Mouse (Mus musculus) spleen, adult 2 months (tissue): ENCODE results near the gene Lrp3.

Experiments
- CTCF ChIP-seq: fragments of 200-500 bp; IDR thresholded peaks from 2 replicates; pipeline ENCODE4 v1.5.1; 2011; ENCODE audit warnings: mild to moderate bottlenecking, inconsistent platforms; ENCODE audit not compliant: insufficient read depth, insufficient read length, insufficient replicate concordance; ENCODE audit errors: extremely low read depth
- POLR2A ChIP-seq: fragments of 200-500 bp; IDR thresholded peaks from 2 replicates; pipeline ENCODE4 v1.6.1; 2011; ENCODE audit warnings: low read depth, low read length, inconsistent platforms

DNA sequence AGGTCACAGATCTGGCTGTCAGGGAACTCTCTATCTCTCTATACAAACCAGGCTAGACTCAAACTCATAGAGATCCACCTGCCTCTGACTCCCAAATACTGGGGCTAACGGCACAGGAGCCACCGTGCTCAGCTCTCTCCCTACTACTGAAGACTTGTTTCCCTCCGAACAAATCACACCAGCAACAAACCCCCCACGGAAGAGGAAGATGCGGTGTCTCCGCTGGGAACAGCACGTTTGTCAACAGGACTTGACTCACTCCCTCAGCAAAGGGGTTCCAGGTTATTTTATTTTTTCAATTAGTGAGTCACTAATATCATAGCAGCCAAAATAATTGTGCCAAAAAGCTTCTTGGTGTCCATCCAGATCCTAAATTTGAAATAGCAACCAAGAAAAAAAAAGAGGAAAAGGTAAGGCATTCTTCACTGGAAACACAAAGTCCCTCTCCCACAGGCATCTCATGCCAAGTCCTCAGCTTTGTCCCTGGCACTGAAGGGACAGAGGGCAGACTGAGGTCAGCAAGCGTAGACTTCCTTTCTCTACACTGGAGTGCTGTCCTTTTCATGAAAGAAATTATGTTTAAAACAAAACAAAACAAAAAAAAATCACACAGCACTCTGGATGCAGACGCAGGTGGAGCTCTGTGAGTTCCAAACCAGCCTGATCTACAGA is 5.5 kb upstream of the Lrp3 start:
- no peak for TF ChIP-seq CTCF
- TF ChIP-seq POLR2A = no peak
